Mouse (Mus musculus): Measurements from ENCODE around the gene Igbp1b. TPM values are rescaled to one million over a fixed set of nuclear protein-coding genes. Genes with fewer than 3 reads are reported as not detected.

Igbp1b gene
- not detected for polyA plus RNA-seq (2014; fragmentation: Illumina TruSeq; extraction: RNeasy Lipid Tissue Mini Kit (QIAGEN cat#74804); ENCODE audit: low replicate concordance)

DNA sequence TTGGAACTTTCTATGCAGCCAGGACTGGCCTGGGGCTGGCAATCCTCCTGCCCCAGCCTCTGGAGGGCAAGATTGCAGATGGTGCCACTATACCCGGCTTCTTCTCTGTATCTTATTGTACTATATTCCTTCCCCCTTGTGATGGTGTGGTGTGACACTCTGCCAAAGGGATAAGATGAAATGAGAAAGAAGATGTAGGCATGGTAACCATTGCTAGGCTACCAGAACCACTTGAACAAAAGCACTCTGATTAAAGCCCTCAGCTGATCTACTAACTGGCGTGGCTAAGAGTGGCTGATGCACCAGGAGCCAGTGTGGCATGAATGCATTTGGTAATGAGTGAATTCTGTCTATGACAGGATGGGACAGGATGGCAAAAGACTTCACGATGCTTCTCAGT, at the start of gene Igbp1b:
TSS of gene Igbp1b (minus strand) at position 29 of the 400 bp plus-strand sequence.

Other genes with a start within 250 kb of the Igbp1b start
- gene Lmo3, start 76.6 kb downstream of the Igbp1b start, polyA plus RNA-seq (2014; fragmentation: Illumina TruSeq; extraction: RNeasy Lipid Tissue Mini Kit (QIAGEN cat#74804); ENCODE audit: low replicate concordance) = 2.2 TPM